19 mouse cellular contexts compared by ENCODE assay signal in the genomic region with DNA sequence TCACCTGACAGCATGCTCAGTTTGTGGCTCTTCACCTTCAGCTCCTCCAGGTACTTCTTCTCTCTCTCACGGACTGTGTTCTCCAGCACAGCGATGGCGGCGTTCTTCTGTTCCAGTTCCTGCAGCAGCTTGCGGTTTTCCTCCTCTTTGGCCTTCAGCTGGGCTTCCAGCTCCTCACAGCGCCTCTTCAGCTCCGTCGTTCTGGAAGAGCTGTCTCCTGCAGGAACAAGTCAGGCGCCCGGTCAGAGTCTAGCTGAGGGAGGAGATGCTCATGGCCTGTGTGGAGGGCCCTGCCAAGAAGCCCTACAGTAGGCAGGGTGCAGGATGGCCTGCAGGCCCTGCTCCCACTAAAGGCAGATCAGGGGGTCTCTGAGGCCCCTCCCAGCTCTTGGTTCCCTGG. TPM values are rescaled to one million over a fixed set of nuclear protein-coding genes. Genes with fewer than 3 reads are reported as not detected.
A peak's percentile ranks its signal among the peaks of the same experiment; 100 is the strongest.
DNase-seq lines count a peak whose midpoint lies in the region; TF ChIP-seq lines count a peak whose summit lies in the region.
"Had no signal": no experiment of that assay in that cellular context is flagged by ENCODE, and none has a peak within 500 bp of the region (broad histone marks: within the 10 kb centered on the region; RNA-seq: fewer than 3 reads in every experiment).

No protein-coding gene starts in this region.

- H3K27ac ChIP-seq in cerebellum, adult 2 months (ENCODE audit: insufficient read depth, low read length): peak overlapping the region; percentile 84
- no peak overlapping the region for H3K27ac ChIP-seq in embryonic facial prominence, embryonic 10.5 days (replicated peaks)
- H3K27ac ChIP-seq: embryonic facial prominence, embryonic 15.5 days; heart, embryonic 10.5 days; hindbrain, embryonic 12.5 days had no signal

- no peak for TF ChIP-seq POLR2A in cerebellum, adult 2 months (IDR thresholded peaks at IDR 0.05; ENCODE audit: borderline replicate concordance, insufficient read depth, low read length)

- H3K4me3 ChIP-seq in cerebellum, adult 2 months (replicated peaks; ENCODE audit: insufficient read depth, low read depth, low read length): no peak overlapping the region
- no peak overlapping the region for H3K4me3 ChIP-seq in embryonic facial prominence, embryonic 10.5 days
- H3K4me3 ChIP-seq: embryonic facial prominence, embryonic 15.5 days; forebrain, embryonic 15.5 days; heart, embryonic 10.5 days; hindbrain, embryonic 12.5 days had no signal

- H3K36me3 ChIP-seq in embryonic facial prominence, embryonic 10.5 days (replicated peaks): peaks cover 25% of the 10 kb centered on the region

- 22% methylated on average over 10 of the region's 10 CpGs for WGBS in cerebellum, adult 2 months
- 88% methylated on average over 10 of the region's 10 CpGs for WGBS in embryonic facial prominence, embryonic 10.5 days

- no peaks in the 10 kb centered on the region for H3K9me3 ChIP-seq in embryonic facial prominence, embryonic 10.5 days
- H3K9me3 ChIP-seq: embryonic facial prominence, embryonic 15.5 days; forebrain, embryonic 15.5 days; heart, embryonic 10.5 days; hindbrain, embryonic 12.5 days had no signal

- no peak for TF ChIP-seq CTCF in cerebellum, adult 2 months (IDR thresholded peaks at IDR 0.05; ENCODE audit: borderline replicate concordance, insufficient read depth, low read depth, low read length)

- no peaks in the 10 kb centered on the region for H3K27me3 ChIP-seq in cerebellum, adult 2 months (ENCODE audit: control insufficient read depth, insufficient read depth, low read length)
- H3K27me3 ChIP-seq in embryonic facial prominence, embryonic 10.5 days (replicated peaks; ENCODE audit: low read depth, poor library complexity, severe bottlenecking): no peaks in the 10 kb centered on the region
- H3K27me3 ChIP-seq: embryonic facial prominence, embryonic 15.5 days; forebrain, embryonic 15.5 days; hindbrain, embryonic 12.5 days; Patski had no signal

- peaks cover 62% of the 10 kb centered on the region for H3K4me1 ChIP-seq in cerebellum, adult 2 months (ENCODE audit: control insufficient read depth, insufficient read depth, low read length)
- no peaks in the 10 kb centered on the region for H3K4me1 ChIP-seq in embryonic facial prominence, embryonic 10.5 days
- H3K4me1 ChIP-seq: hindbrain, embryonic 12.5 days had no signal

- DNase-seq in cerebellum, adult 2 months: peak; percentile 52 to 67
- no peak for DNase-seq in cerebellum, adult 9-11 months
- DNase-seq in ES-CJ7 (ENCODE audit: low read depth, low spot score) (peak; percentile 18), R1 (ENCODE audit: low read depth, low spot score) (peak; percentile 25)
- peak; percentile 56 to 69 for DNase-seq in cerebellum, postnatal 25 days
- no peak for DNase-seq in embryonic facial prominence, embryonic 10.5 days (ENCODE audit: low spot score)
- DNase-seq in urinary bladder, adult 18-20 months (ENCODE audit: low spot score in 2 of 2): no peak
- DNase-seq: adrenal gland, adult 8-10 months; adrenal gland, postnatal 36 days; gastrocnemius, postnatal 36 days; heart, adult 18-20 months; heart, postnatal 10 days; heart, postnatal 4 days; kidney, adult 8-10 months had no signal

RNA-seq across cellular contexts. Expression of a gene that starts 26.1 kb away (rescaled TPM):
- polyA plus RNA-seq in cerebellum, adult 2 months (2012; rRNA removed): 183 and 200 TPM in 2 replicates
- 12.1 and 13.8 TPM in 2 replicates for polyA plus RNA-seq in embryonic facial prominence, embryonic 10.5 days (2016; fragmentation: Nextera tagmentation; extraction: Ambion mirVana)

RNA-seq across cellular contexts. Expression of a gene that starts 26.4 kb away (rescaled TPM):
- polyA plus RNA-seq in cerebellum, adult 2 months (2012; rRNA removed): 67.2 and 72.9 TPM in 2 replicates
- polyA plus RNA-seq in embryonic facial prominence, embryonic 10.5 days (2016; fragmentation: Nextera tagmentation; extraction: Ambion mirVana): 162 and 171 TPM in 2 replicates

Comparison
In these comparisons a context has a peak if more than half of its experiments do, and no peak if none do; other contexts are left out.
1. DNase-seq: peak in cerebellum, adult 2 months (2 of 2), ES-CJ7 (single experiment), R1 (single experiment) and cerebellum, postnatal 25 days (2 of 2); none in cerebellum, adult 9-11 months (single experiment), embryonic facial prominence, embryonic 10.5 days (single experiment) and urinary bladder, adult 18-20 months (0 of 2).
2. RNA of a gene that starts 26.1 kb away (polyA plus RNA-seq): 183 to 200 TPM in cerebellum, adult 2 months; 12.1 to 13.8 TPM in embryonic facial prominence, embryonic 10.5 days; every median in the first group is over 10 times any median in the second.